Mouse (Mus musculus) granulocyte monocyte progenitor cell, adult 5-6 weeks (primary cell): ENCODE results near the gene Zc3h12c. TPM values are rescaled to one million over a fixed set of nuclear protein-coding genes. Genes with fewer than 3 reads are reported as not detected.

ENCODE experiments used
- ATAC-seq: replicated peaks from 2 replicates; pipeline ENCODE4 v1.8.0; 2016; ENCODE audit warnings: mild to moderate bottlenecking, moderate TSS enrichment, inconsistent platforms; ENCODE audit not compliant: poor library complexity, severe bottlenecking
- total RNA-seq, 2 experiments: library from RNA; stranded (forward) in 1 of 2; stranded (reverse) in 1 of 2; fragments of 200-712, 200-1000 nt in 1 of 2; fragments of >200 nt in 1 of 2; fragmentation: Nextera tagmentation in 1 of 2; gene quantifications; 2 replicates each; pipeline ENCODE4 v1.2.3; 2014 to 2017

Gene Zc3h12c
- total RNA-seq (2014; fragmentation: Nextera tagmentation): 4.8 and 8.8 TPM in 2 replicates
- 4.5 and 6.1 TPM in 2 replicates for total RNA-seq (2017)

GRCm38 (mm10) chr9:52167863-52168685, at the start of gene Zc3h12c:
Zc3h12c (minus strand) TSS chr9:52168572.
- peak; percentile 36 for ATAC-seq

GRCm38 (mm10) chr9:52217636-52218035, 49.3 kb upstream of the Zc3h12c start:
- no peak for ATAC-seq

GRCm38 (mm10) chr9:52215291-52215690, 46.9 kb upstream of the Zc3h12c start:
- ATAC-seq: no peak

GRCm38 (mm10) chr9:52212416-52212815, 44.0 kb upstream of the Zc3h12c start:
- ATAC-seq: no peak

GRCm38 (mm10) chr9:52208510-52209030, 40.2 kb upstream of the Zc3h12c start:
- ATAC-seq: no peak

GRCm38 (mm10) chr9:52203189-52203588, 34.8 kb upstream of the Zc3h12c start:
- no peak for ATAC-seq

GRCm38 (mm10) chr9:52200271-52200670, 31.9 kb upstream of the Zc3h12c start:
- no peak for ATAC-seq

GRCm38 (mm10) chr9:52195853-52196252, 27.5 kb upstream of the Zc3h12c start:
- peak; percentile 100 for ATAC-seq

- no peak for ATAC-seq
These were observed 25.5 kb upstream of the Zc3h12c start for GRCm38 (mm10) chr9:52193851-52194250.

GRCm38 (mm10) chr9:52190907-52191306, 22.5 kb upstream of the Zc3h12c start:
- ATAC-seq: peak; percentile 28; the same call in 1 of the 2 replicates

GRCm38 (mm10) chr9:52188106-52188505, 19.7 kb upstream of the Zc3h12c start:
- no peak for ATAC-seq

- no peak for ATAC-seq
These were observed 18.0 kb upstream of the Zc3h12c start for GRCm38 (mm10) chr9:52186296-52186941.

GRCm38 (mm10) chr9:52181419-52181818, 13.0 kb upstream of the Zc3h12c start:
- ATAC-seq: peak; percentile 56

GRCm38 (mm10) chr9:52180851-52181250, 12.5 kb upstream of the Zc3h12c start:
- ATAC-seq: no peak

GRCm38 (mm10) chr9:52175257-52175859, 7.0 kb upstream of the Zc3h12c start:
- ATAC-seq: peak; percentile 77

- ATAC-seq: no peak
These were observed 6.3 kb upstream of the Zc3h12c start for GRCm38 (mm10) chr9:52174671-52175111.

GRCm38 (mm10) chr9:52173937-52174336, 5.6 kb upstream of the Zc3h12c start:
- no peak for ATAC-seq

GRCm38 (mm10) chr9:52172550-52172949, 4.2 kb upstream of the Zc3h12c start:
- ATAC-seq: peak; percentile 33

- ATAC-seq: no peak
These were observed 2.3 kb upstream of the Zc3h12c start for GRCm38 (mm10) chr9:52170671-52171070.

- ATAC-seq: no peak
These were observed 1.8 kb upstream of the Zc3h12c start for GRCm38 (mm10) chr9:52170131-52170530.
